Mouse (Mus musculus) brain, embryonic 14.5 days (tissue): ENCODE measurements at regions not wholly inside any gene's neighbourhood (a gene's known extent, or its start where the extent isn't known, plus 50 kb on each side); places are given as distances from the start of the nearest gene placed in this dataset.

Source experiments
- CTCF ChIP-seq: fragments of 200-500 bp; IDR thresholded peaks from 2 replicates; pipeline ENCODE4 v1.5.1; 2012; ENCODE audit warnings: inconsistent platforms, mild to moderate bottlenecking, moderate library complexity, borderline replicate concordance; ENCODE audit not compliant: insufficient read depth, insufficient read length; ENCODE audit errors: extremely low read depth
- POLR2A ChIP-seq: fragments of 200-500 bp; IDR thresholded peaks from 2 replicates; pipeline ENCODE4 v1.6.1; 2012; ENCODE audit warnings: mild to moderate bottlenecking, inconsistent platforms, borderline replicate concordance; ENCODE audit not compliant: poor library complexity, insufficient read depth, insufficient read length, severe bottlenecking; ENCODE audit errors: extremely low read depth

- TF ChIP-seq CTCF (no peak), POLR2A (no peak)
Observed at GRCm38 (mm10) chr10:19099369-19100285, 84.2 kb upstream of the Tnfaip3 start.
